Mouse (Mus musculus): ENCODE results near the gene Olfr679.
"Not testable (repeated sequence)": the region's sequence is repeated elsewhere in the genome, so short reads cannot be mapped to it uniquely, and the experiment has no call there.

Gene Olfr679

DNA sequence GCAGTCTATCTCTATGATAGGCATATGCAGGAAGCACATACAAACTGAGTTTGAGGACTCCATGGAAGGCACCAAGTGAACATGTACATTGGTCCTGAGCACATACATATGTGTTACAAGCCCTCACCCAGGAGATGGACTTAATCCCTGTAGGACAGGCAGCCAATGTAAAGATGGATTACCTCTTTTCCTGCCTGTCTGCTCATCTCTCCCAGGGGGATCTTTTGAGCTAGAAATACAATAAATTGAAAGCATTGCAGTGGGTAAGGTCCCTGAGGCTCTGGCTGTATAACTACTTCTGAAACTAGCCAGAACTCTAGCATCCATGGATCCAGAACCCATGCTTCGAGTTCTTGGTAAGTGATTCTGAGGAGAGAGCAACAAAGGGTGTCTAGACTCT, at the start of gene Olfr679:
Olfr679 (plus strand) TSS at position 301 of the 400 bp plus-strand sequence.
- no peak for DNase-seq (ENCODE audit: low read depth, low spot score)

DNA sequence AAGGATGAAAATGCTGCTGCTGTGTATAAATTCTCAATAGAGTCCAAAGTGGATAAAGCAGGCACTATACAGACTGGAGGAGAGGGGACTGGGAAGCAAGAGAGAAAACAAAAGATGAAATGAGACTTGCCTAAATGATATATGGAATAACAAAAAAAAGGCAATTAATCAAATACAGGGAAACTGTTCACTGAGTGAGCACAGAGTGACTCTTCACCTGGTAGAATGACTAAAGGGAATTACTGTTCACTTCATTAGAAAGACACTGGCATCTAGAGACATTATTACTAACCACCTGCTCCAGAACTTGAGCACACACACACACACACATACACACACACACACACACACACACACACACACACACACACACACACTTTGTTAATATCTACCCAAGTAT, 48.6 kb upstream of the Olfr679 start, which contains the start of gene Olfr676:
Olfr676 (plus strand) TSS at position 301 of the 400 bp plus-strand sequence.
- DNase-seq (ENCODE audit: low read depth, low spot score) = no peak

DNA sequence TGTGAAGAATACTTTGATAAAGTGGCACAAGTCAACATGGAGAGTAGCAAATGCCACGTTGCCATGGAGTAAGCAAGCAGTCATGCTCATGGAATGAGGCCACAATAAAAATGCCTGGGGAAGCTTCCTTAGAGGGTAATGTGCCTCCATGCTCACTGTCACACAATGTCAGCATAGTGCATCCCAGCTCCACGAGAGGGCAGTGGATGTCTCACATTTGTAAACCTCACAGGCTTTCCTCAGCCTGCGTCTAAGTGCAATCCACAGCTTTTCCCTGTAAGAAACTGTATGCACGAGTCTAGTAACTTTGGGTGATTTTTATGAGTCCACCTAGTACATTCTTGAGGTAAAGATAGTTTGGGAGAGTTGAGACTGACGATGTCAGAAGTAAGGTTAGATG, 47.2 kb upstream of the Olfr679 start:
- peak; percentile 13 for DNase-seq (ENCODE audit: low read depth, low spot score)

DNA sequence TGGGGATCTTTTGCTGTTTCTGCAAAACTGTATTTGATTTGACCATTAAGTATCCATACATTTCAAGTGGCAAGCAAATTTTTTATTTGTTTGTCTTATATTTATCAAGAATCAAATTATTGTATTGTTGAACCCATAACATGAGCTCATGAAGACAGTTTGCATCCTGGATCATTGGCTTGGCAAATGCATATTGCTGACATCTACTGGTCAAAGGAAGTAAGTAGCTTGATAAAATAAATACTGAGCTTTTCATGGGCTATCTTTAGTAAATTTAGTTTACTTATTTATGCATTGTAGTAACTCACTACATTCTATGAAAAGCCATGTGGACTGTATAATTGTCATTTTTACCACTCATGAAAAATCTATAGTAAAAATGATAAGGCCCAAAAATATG, 22.1 kb upstream of the Olfr679 start:
- no peak for DNase-seq (ENCODE audit: low read depth, low spot score)

DNA sequence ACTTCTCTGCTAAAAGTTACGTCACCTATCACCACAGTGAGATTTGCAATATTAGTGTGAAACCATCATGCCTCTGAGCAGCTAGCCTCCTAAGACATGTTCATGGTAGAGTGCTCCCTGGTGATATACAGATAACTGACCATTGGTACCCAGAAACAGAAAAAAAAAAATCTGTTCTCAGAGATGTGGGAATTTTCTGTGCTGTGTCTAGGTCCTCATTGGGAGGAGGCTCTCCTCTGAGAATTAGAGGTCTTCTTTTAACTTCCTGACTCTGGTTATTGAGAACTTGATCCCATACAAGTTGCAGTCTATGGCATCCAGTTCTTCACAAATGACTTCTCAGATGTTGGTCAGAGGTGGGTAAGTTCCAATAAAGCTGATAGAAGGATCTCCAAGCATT, 16.8 kb upstream of the Olfr679 start, which contains the start of gene Olfr678:
Olfr678 (plus strand) TSS at position 301 of the 400 bp plus-strand sequence.
- no peak for DNase-seq (ENCODE audit: low read depth, low spot score)

DNA sequence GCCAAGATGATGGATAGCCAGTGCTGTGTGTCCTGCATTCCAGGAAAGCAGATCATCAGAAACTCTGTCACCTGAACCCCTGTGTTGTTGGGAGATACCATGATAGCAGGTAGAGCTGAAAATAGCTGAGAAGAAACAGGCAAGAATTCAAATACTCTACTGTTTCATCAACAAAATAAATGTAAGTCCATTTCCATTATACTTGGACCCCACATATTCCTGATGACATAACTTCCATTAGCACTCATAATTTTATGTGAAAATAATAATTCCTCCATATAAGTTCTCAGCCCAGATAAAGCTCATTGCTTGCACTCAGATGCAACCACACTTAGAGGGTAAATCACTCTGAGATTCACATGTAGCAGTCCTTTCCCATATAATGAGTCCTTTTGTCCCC, 11.7 kb downstream of the Olfr679 start, which contains the start of gene Olfr680-ps1:
Olfr680-ps1 (minus strand) TSS at position 101 of the 400 bp plus-strand sequence.
- not testable (repeated sequence) for DNase-seq (ENCODE audit: low read depth, low spot score)

DNA sequence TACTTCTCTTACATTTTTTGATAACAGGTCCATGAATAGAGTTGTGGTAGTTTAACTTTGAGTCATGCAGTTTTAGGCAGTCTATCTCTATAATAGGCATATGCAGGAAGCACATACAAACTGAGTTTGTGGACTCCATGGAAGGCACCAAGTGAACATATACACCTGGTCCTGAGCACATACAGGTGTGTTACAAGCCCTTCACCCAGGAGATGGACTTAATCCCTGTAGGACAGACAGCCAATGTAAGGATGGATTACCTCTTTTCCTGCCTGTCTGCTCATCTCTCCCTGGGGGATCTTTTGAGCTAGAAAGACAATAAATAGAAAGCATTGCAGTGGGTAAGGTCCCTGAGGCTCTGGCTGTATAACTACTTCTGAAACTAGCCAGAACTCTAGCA, 35.5 kb downstream of the Olfr679 start, which contains the start of gene Olfr681:
Olfr681 (plus strand) TSS at position 301 of the 400 bp plus-strand sequence.
- no peak for DNase-seq (ENCODE audit: low read depth, low spot score)
